Mouse (Mus musculus) hindbrain, embryonic 13.5 days (tissue): ENCODE data around the gene Brat1. TPM values are rescaled to one million over a fixed set of nuclear protein-coding genes. Genes with fewer than 3 reads are reported as not detected.

ENCODE experiments used
- ATAC-seq: fragments of 200-750 bp; cut with Nextera tagmentation; 2 replicates; pipeline ENCODE4 v1.8.0; 2017; ENCODE audit warnings: moderate TSS enrichment; ENCODE audit not compliant: low FRiP score
- H3K27ac ChIP-seq: fragments of 300-500 bp; sonication (generic); 2 replicates; pipeline ENCODE4 v1.5.1; 2015; ENCODE audit warnings: inconsistent platforms, mild to moderate bottlenecking, moderate library complexity
- H3K27me3 ChIP-seq: fragments of 300-500 bp; sonication (generic); 2 replicates; pipeline ENCODE4 v1.6.1; 2015; ENCODE audit warnings: mild to moderate bottlenecking, inconsistent platforms
- H3K36me3 ChIP-seq: fragments of 300-500 bp; sonication (generic); 2 replicates; pipeline ENCODE4 v1.6.1; 2015; ENCODE audit warnings: mild to moderate bottlenecking, inconsistent platforms
- H3K4me1 ChIP-seq: fragments of 300-500 bp; sonication (generic); replicated peaks from 2 replicates; pipeline ENCODE4 v1.6.1; 2015; ENCODE audit warnings: inconsistent platforms
- H3K4me2 ChIP-seq: fragments of 300-500 bp; sonication (generic); 2 replicates; pipeline ENCODE4 v1.6.1; 2015; ENCODE audit warnings: inconsistent platforms, mild to moderate bottlenecking, moderate library complexity
- H3K4me3 ChIP-seq: fragments of 300-500 bp; sonication (generic); 2 replicates; pipeline ENCODE4 v1.5.1; 2015; ENCODE audit warnings: mild to moderate bottlenecking, inconsistent platforms
- H3K9ac ChIP-seq: fragments of 300-500 bp; sonication (generic); 2 replicates; pipeline ENCODE4 v1.6.1; 2015; ENCODE audit warnings: mild to moderate bottlenecking, inconsistent platforms
- H3K9me3 ChIP-seq: fragments of 300-500 bp; sonication (generic); 2 replicates; pipeline ENCODE4 v1.6.1; 2016; ENCODE audit warnings: inconsistent platforms
- WGBS: fragments of 180-500 bp; shearing (Covaris S2); methylation state at CpG from one replicate; pipeline ENCODE4 v1.1.7; 2015; 5-methylcytosine and 5-hydroxymethylcytosine counted together
- polyA plus RNA-seq: library from polyadenylated mRNA; unstranded; fragments of >200 nt; fragmentation: Nextera tagmentation; extraction: Ambion mirVana; gene quantifications from 2 replicates; pipeline ENCODE4 v1.2.1, GENCODE M21; 2015

Gene Brat1
- polyA plus RNA-seq, 1 experiment from 2014 or later: 23.7 TPM

DNA sequence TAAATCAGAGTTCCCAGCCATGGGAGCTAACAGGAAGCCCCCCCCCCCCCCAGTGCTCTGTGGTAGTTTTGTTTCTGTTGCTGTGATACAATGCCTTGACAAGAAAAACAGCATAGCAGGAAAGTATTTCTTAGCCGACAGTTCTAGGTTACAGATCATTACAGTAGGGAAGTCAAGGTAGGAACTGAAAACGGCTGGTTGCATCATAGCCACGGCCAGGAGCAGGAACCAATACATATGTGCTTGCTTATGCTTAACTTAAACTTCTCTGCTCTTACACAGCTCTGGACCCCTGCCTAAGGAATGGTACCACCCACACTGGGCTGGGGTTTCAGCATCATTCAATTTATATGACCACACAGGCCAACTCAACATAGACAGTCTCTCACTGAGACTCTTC, 28.5 kb downstream of the Brat1 start:
- Histone ChIP-seq H3K4me2 (no peak overlapping the region), H3K9me3 (no peaks in the 10 kb centered on the region)
- WGBS: 78% methylated on average over 3 of the region's 3 CpGs

DNA sequence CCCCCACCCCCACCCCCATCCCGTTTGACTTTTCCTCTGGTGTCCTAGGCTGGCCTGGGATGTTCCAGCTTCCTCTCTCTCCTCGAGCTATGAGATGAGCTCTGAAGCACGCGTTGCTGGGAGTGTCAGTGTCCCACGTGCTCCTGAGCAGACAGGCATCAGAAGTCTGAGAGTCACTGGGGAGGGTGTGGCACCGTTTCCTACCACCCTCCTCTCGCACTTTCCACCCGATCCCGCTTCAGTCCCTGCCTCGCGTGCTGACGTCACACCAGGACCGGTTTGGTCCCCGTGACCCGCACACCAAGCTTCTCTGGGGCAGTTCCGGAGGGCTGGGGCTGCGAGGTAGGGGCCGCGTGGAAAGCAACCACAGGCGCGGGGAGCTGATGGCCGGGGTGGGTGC, 30.5 kb downstream of the Brat1 start:
- peaks cover 37% of the 10 kb centered on the region for H3K27me3 ChIP-seq
- H3K9ac ChIP-seq: peak overlapping the region; percentile 40
- H3K4me3 ChIP-seq: peak overlapping the region; percentile 32
- peaks cover 8% of the 10 kb centered on the region for H3K4me1 ChIP-seq
- peak overlapping the region; percentile 53 for H3K4me2 ChIP-seq
- 0 out of 2 replicates have a peak, but pooled peaks have one; percentile 28 for ATAC-seq
- 1% methylated on average over 22 of the region's 22 CpGs for WGBS
- H3K36me3 ChIP-seq: no peaks in the 10 kb centered on the region
- no peak overlapping the region for H3K27ac ChIP-seq
- no peaks in the 10 kb centered on the region for H3K9me3 ChIP-seq

More for the DNA sequence above, 28.5 kb downstream of the Brat1 start:
- no peaks in the 10 kb centered on the region for H3K36me3 ChIP-seq
- peaks cover 8% of the 10 kb centered on the region for H3K4me1 ChIP-seq
- ATAC-seq: no peak
- no peak overlapping the region for H3K4me3 ChIP-seq
- H3K9ac ChIP-seq: no peak overlapping the region
- peaks cover 37% of the 10 kb centered on the region for H3K27me3 ChIP-seq
- no peak overlapping the region for H3K27ac ChIP-seq

DNA sequence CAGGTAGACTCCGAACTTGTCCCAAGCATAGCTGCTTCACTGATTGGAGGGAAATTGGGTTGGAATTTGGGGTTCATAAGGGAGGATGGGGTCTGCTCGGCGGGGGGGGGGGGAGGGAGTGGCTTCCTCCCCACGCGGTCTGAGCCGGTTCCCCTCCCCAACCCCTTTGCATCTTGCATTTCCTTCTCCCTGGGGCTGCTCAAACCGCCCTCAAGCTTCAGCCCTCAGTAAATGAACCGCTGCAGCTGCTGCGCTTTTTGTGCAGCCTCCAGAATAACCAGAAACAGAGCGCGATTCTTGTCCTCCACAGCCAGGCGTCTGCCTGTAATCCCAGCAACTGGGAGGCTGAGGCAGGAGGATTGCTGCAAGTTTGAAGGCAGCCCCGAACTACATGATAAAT, 31.4 kb downstream of the Brat1 start:
- Histone ChIP-seq H3K36me3 (no peaks in the 10 kb centered on the region), H3K4me1 (peaks cover 11% of the 10 kb centered on the region), H3K4me3 (no peak overlapping the region; the same call in 1 of the 2 replicates), H3K9me3 (no peaks in the 10 kb centered on the region), H3K9ac (0 out of 2 replicates have a peak overlapping the region, but pooled peaks have one; percentile 40), H3K27me3 (peaks cover 37% of the 10 kb centered on the region), H3K27ac (no peak overlapping the region), H3K4me2 (no peak overlapping the region)
- WGBS: 18% methylated on average over 13 of the region's 13 CpGs
- ATAC-seq: no peak

DNA sequence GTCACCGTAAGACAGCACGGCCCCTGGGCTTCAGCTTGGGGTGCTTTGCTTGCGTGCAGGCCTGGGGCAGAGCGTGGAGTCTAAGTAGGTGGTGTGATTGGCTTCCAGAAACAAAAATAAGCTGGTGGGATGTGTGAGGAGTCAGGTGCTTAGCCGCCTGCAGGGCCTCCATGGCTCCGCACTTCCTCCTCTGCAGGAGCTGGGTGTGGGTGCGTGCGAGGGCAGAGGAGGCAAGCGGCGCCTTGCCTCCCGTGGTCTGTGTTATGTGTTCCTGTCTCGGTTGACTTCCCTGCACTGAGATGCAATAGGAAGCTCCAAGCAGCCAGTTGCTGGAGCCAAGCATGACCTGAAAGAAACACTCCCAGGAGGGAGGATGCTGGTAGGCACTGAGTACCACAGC, 35.0 kb downstream of the Brat1 start:
- Histone ChIP-seq H3K4me2 (no peak overlapping the region), H3K9me3 (no peaks in the 10 kb centered on the region), H3K36me3 (no peaks in the 10 kb centered on the region), H3K27me3 (peaks cover 29% of the 10 kb centered on the region), H3K9ac (no peak overlapping the region), H3K27ac (no peak overlapping the region), H3K4me3 (no peak overlapping the region), H3K4me1 (peaks cover 16% of the 10 kb centered on the region)
- 87% methylated on average over 12 of the region's 12 CpGs for WGBS
- ATAC-seq: no peak

DNA sequence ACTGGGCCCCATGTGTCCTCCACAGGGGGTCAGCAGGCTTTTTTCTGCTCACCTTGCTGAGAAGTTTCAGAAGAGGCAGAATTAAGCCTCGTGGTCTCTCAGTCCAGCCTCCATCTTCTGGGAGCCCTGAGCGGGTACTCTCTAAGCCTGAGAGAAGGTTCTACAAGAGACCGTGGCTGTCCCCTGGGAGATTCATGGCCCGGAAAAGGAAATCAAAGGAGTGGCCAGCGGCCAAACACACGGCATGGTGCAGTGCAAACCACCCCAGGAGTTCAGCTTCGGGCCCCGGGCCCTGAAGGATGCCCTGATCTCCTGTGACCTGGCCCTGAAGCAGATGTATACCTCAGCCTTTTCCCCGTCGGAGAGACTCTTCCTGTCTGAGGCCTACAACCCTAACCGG, 36.2 kb downstream of the Brat1 start:
- Histone ChIP-seq H3K4me3 (no peak overlapping the region), H3K36me3 (no peaks in the 10 kb centered on the region), H3K4me1 (peaks cover 8% of the 10 kb centered on the region; the same call in 1 of the 2 replicates), H3K9me3 (no peaks in the 10 kb centered on the region), H3K4me2 (no peak overlapping the region), H3K27ac (no peak overlapping the region), H3K27me3 (peaks cover 17% of the 10 kb centered on the region), H3K9ac (no peak overlapping the region)
- WGBS: 75% methylated on average over 11 of the region's 11 CpGs
- ATAC-seq: no peak

DNA sequence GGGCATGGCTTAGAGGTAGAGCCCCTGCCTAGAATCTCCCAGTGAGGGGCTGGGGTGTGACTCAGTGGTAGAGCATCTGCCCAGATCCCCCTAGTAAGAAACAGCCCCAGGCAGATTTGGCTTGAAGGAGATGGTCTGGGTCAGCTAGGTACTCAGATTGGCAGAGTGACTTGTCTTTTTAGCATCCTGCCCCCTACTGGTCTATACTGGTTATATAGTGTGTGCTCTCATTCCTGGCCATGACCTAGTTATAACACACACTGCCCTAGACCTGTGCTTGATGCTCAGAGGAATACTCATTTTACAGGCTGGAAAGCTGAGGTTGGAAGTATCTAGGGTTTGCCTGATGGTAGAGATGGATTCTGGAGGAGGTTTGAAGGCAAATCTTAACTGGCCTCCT, 37.1 kb downstream of the Brat1 start:
- peaks cover 8% of the 10 kb centered on the region; the same call in 1 of the 2 replicates for H3K4me1 ChIP-seq
- no peak for ATAC-seq
- no peak overlapping the region for H3K9ac ChIP-seq
- H3K27ac ChIP-seq: no peak overlapping the region
- H3K36me3 ChIP-seq: no peaks in the 10 kb centered on the region
- no peak overlapping the region for H3K4me2 ChIP-seq
- no peak overlapping the region for H3K4me3 ChIP-seq
- H3K27me3 ChIP-seq: peaks cover 8% of the 10 kb centered on the region
- H3K9me3 ChIP-seq: no peaks in the 10 kb centered on the region

GRCm38 (mm10) chr5:140743706-140744131, 38.9 kb downstream of the Brat1 start:
- 0 out of 2 replicates have a peak, but pooled peaks have one; percentile 10 for ATAC-seq

GRCm38 (mm10) chr5:140748425-140748824, 43.6 kb downstream of the Brat1 start:
- Histone ChIP-seq H3K4me1 (peaks cover 20% of the 10 kb centered on the region), H3K4me2 (no peak overlapping the region), H3K27ac (no peak overlapping the region), H3K27me3 (no peaks in the 10 kb centered on the region), H3K9me3 (no peaks in the 10 kb centered on the region), H3K36me3 (peaks cover 6% of the 10 kb centered on the region; the same call in 1 of the 2 replicates), H3K9ac (no peak overlapping the region), H3K4me3 (no peak overlapping the region)
- 84% methylated on average over 10 of the region's 10 CpGs for WGBS
- ATAC-seq: no peak

More at GRCm38 (mm10) chr5:140743706-140744131, 38.9 kb downstream of the Brat1 start:
- Histone ChIP-seq H3K27ac (no peak overlapping the region), H3K9me3 (no peaks in the 10 kb centered on the region), H3K36me3 (no peaks in the 10 kb centered on the region), H3K4me1 (peaks cover 12% of the 10 kb centered on the region), H3K27me3 (no peaks in the 10 kb centered on the region), H3K4me3 (no peak overlapping the region), H3K9ac (no peak overlapping the region), H3K4me2 (no peak overlapping the region)
- WGBS: 33% methylated on average over 12 of the region's 12 CpGs

GRCm38 (mm10) chr5:140749062-140749875, 44.5 kb downstream of the Brat1 start:
- peak overlapping the region; percentile 57 for H3K9ac ChIP-seq
- peak; percentile 53 for ATAC-seq

GRCm38 (mm10) chr5:140750925-140751324, 46.1 kb downstream of the Brat1 start:
- Histone ChIP-seq H3K4me2 (no peak overlapping the region), H3K9me3 (no peaks in the 10 kb centered on the region), H3K27me3 (no peaks in the 10 kb centered on the region), H3K4me3 (no peak overlapping the region), H3K9ac (no peak overlapping the region), H3K4me1 (peaks cover 15% of the 10 kb centered on the region), H3K27ac (no peak overlapping the region), H3K36me3 (peaks cover 13% of the 10 kb centered on the region)
- 3% methylated on average over 1 of the region's 2 CpGs for WGBS
- no peak for ATAC-seq

More at GRCm38 (mm10) chr5:140749062-140749875, 44.5 kb downstream of the Brat1 start:
- H3K27me3 ChIP-seq: no peaks in the 10 kb centered on the region
- WGBS: 21% methylated on average over 12 of the region's 12 CpGs
- peak overlapping the region; percentile 18 for H3K4me3 ChIP-seq
- H3K4me2 ChIP-seq: peak overlapping the region; percentile 44
- H3K36me3 ChIP-seq: peaks cover 6% of the 10 kb centered on the region; the same call in 1 of the 2 replicates
- no peak overlapping the region for H3K27ac ChIP-seq
- H3K4me1 ChIP-seq: peaks cover 15% of the 10 kb centered on the region
- H3K9me3 ChIP-seq: no peaks in the 10 kb centered on the region

DNA sequence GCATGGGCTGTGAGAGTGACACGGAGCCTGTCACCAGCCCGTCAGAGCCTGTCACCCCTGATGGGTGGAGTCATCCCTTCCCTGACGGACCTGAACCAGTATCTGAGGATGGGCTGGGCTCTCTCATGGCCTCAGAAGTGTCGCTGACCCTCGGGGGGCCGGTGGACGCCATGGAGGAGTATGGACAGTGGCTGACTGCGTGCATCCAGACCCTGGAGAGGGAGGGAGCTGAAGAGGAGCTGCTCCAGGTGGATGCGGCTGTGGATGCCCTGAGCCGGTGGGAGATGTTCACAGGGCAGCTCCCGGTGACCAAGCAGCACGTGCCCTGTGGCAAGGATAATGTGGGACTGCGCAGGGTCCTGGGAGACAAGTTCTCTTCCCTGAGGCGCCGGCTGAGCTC, 47.2 kb downstream of the Brat1 start:
- no peak overlapping the region for H3K27ac ChIP-seq
- peaks cover 15% of the 10 kb centered on the region for H3K4me1 ChIP-seq
- WGBS: 89% methylated on average over 15 of the region's 15 CpGs
- no peak overlapping the region for H3K9ac ChIP-seq
- no peak for ATAC-seq
- H3K4me3 ChIP-seq: no peak overlapping the region
- peaks cover 21% of the 10 kb centered on the region for H3K36me3 ChIP-seq
- no peaks in the 10 kb centered on the region for H3K9me3 ChIP-seq
- no peaks in the 10 kb centered on the region for H3K27me3 ChIP-seq
- no peak overlapping the region for H3K4me2 ChIP-seq

DNA sequence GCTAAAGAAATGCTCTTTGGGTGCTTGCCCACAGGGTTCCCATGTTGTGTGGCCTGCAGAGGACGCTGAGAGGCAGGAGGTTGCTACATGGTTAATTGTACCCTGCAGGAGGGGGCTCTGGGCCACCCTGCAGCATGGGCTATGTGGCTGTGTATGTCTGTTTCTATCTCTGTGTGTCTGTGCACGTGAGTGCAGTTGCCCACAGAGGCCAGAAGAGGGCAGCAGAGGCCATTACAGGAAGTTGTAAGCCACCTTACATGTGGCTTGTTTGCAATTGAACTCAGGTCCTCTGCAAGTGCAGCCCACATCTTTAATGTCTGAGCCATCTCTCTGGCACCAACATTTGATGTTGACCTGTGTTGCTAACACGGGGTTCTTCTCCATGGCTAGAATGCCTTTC, 47.8 kb downstream of the Brat1 start:
- no peak for ATAC-seq
- Histone ChIP-seq H3K9me3 (no peaks in the 10 kb centered on the region), H3K36me3 (peaks cover 26% of the 10 kb centered on the region), H3K4me1 (peaks cover 15% of the 10 kb centered on the region), H3K4me3 (no peak overlapping the region), H3K27me3 (no peaks in the 10 kb centered on the region), H3K9ac (no peak overlapping the region), H3K4me2 (no peak overlapping the region), H3K27ac (no peak overlapping the region)
- 100% methylated on average over 3 of the region's 3 CpGs for WGBS

- Histone ChIP-seq H3K4me1 (peaks cover 15% of the 10 kb centered on the region), H3K27ac (0 out of 2 replicates have a peak overlapping the region, but pooled peaks have one; percentile 9), H3K4me2 (no peak overlapping the region), H3K27me3 (no peaks in the 10 kb centered on the region), H3K36me3 (peaks cover 32% of the 10 kb centered on the region), H3K9ac (no peak overlapping the region), H3K4me3 (no peak overlapping the region), H3K9me3 (no peaks in the 10 kb centered on the region)
- ATAC-seq: no peak
- WGBS: 47% methylated on average over 5 of the region's 5 CpGs
Measured at GRCm38 (mm10) chr5:140753223-140753622, 48.4 kb downstream of the Brat1 start.
